Mouse (Mus musculus): ENCODE data around the gene Elp4. TPM values are rescaled to one million over a fixed set of nuclear protein-coding genes. Genes with fewer than 3 reads are reported as not detected.

Elp4 gene
- polyA plus RNA-seq (2012; rRNA removed; ENCODE audit: low replicate concordance) = 3.3 and 4.1 TPM in 2 replicates

DNA sequence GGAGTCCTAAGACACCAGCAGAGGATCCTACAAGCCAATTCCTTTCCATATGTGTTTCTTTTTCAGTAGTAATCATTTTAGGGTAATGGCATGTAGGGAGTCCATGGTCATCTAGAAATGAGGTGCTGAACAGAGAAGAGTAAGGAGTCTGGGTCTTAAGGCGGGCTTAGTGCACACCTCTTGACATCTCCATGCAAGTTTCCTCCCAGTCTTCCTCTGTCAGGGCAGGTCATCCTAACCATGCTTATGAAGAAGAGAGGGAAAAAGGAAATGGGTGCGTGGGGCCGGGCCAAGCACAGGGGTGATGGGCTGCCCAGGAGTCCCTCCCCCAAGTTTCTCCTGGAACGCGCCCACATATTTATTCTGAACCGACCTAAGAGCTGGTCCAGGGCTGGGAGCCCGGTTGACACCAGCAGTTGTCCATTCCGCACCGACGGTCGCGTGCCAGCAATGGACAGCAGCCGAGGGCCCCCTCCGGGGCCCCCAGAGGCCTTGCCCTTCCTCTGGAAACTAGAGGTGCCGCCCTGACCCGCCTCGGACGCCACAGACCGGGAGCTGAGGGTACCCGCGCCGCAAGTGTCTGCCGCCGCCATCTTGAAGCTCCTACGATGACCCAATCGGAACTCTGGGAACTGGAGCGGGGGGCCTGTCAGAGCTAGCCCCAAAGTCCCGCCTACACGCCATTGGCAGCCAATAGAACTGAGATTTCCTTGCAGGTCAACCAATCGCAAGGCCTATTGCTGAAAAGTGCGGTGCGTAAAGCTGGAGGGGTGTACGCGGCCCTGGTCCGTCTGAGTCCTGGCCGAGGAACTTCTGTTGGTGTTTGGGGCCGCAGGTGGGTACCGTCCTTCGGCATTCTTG, at the start of gene Elp4, which contains the start of gene Immp1l:
Gene Elp4, minus strand, starts transcription at position 669 of the 861 bp plus-strand sequence.
Gene Immp1l, plus strand, starts transcription at position 743 of the 861 bp plus-strand sequence.

DNA sequence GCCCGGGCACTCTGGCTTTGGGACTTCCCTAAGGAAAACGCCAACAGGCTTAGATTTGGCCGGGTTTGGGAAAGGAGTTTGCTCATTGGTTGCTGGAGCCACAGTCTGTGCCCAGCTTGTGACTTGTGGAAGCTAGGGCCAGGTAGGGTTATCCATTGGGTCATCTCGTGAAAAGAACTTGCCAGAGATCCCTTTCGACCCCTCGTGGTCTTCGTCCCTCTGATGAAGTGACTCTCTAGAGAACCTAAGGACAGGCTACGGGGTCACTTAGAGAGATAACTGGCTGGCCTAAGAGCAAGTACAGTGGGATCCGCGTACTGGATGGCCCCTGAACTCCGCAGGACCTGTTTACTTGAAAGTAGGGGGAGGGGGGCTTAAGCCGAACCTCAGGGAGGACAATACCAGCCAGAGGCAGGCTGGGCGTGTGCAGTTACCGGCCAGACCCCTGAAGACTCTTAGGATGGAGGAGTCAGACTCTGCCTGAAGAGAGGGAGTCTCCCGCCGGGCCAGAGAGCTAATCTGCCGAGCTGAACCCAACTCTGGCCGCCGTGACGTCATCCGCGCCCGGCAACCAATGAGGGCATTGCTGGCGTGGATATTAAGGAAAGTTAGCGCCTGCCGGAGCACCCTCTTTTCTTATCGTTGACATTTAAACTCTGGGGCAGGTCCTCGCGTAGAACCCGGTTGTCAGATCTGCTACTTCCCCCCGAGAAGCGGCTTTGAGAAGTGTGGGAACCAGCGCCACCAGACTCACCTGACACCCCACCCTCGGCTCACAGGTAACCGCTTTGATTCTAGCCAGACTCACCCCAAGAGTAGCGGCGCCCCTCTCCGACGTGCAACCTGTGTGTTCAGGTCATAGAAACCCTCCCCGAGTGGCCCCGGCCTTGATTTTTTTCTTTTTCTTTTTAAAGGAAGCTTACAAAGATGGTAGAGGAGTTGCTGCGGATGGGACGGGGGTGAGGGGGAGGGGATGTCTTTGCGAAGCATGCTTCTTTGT, 235.8 kb downstream of the Elp4 start, which contains the start of gene Pax6:
Gene Pax6, plus strand, starts transcription at position 630 of the 1,000 bp plus-strand sequence.

Other genes starting within 250 kb of the Elp4 start
- not detected in 2 replicates for gene Pax6, start 235.7 kb downstream of the Elp4 start, polyA plus RNA-seq (2012; rRNA removed; ENCODE audit: low replicate concordance)
- 15.4 and 23.5 TPM in 2 replicates for gene Immp1l, start 74 bp upstream of the Elp4 start, polyA plus RNA-seq (2012; rRNA removed; ENCODE audit: low replicate concordance)
- gene Dnajc24, start 99.0 kb upstream of the Elp4 start, polyA plus RNA-seq (2012; rRNA removed; ENCODE audit: low replicate concordance) = 14.8 and 21.3 TPM in 2 replicates